Mouse (Mus musculus): ENCODE measurements at regions not wholly inside any gene's neighbourhood (a gene's known extent, or its start where the extent isn't known, plus 50 kb on each side); places are given as distances from the start of the nearest gene placed in this dataset.
A peak's percentile ranks its signal among the peaks of the same experiment; 100 is the strongest.

DNA sequence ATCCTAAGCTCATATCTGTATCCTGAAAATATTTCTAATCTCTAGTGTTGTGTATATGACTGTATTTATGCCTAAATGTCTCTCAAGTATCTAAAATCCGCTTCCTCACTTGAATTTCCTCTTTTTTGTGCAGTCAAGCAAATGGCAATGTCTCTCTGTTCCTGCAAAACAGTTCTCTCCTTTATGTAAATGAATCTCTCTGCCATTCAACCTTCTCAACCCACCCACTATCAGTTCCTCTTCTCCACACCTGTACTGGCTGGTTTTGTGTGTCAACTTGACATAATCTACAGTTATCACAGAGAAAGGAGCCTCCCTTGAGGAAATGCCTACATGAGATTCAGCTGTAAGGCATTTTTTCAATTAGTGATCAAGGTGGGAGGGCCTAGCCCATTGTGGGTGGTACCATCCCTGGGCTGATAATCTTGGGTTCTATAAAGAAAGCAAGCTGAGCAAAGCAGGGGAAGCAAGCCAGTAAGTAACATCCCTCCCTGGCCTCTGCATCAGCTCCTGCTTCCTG is 375.5 kb downstream of the Synb start:
- Histone ChIP-seq H3K79me2 (replicated peaks; ENCODE audit: control insufficient read depth, insufficient read depth, low read length) (no peaks in the 10 kb centered on the region), H3K27me3 (ENCODE audit: control insufficient read depth, insufficient read depth, low read length) (no peaks in the 10 kb centered on the region), H3K27ac (no peak overlapping the region), H3K4me1 (ENCODE audit: control insufficient read depth, insufficient read depth, low read length) (0 out of 2 replicates have a peak, but pooled peaks cover 1% of the 10 kb centered on the region), H3K4me3 (no peak overlapping the region), H3K9ac (ENCODE audit: low read depth, low read length) (no peak overlapping the region), H3K36me3 (ENCODE audit: control insufficient read depth, insufficient read depth, low read length) (no peaks in the 10 kb centered on the region)
- DNase-seq: peak in 1 of 2 experiments; percentile 7
- TF ChIP-seq CTCF (IDR thresholded peaks at IDR 0.05) (no peak), POLR2A (IDR thresholded peaks at IDR 0.05; ENCODE audit: insufficient read depth, low read depth, low read length) (no peak), EP300 (IDR thresholded peaks at IDR 0.05; ENCODE audit: insufficient read depth, low read depth, low read length) (no peak)
- intact Hi-C loops (cut with DNase I): no loop called here
- WGBS: 78% methylated on average over 1 of the region's 1 CpGs

- intact Hi-C loops (cut with DNase I): no loop called here
- no peak for DNase-seq
- WGBS: 77% methylated on average over 3 of the region's 3 CpGs
Measured at GRCm38 (mm10) chr14:68899921-68900320, 394.2 kb downstream of the Synb start.

DNA sequence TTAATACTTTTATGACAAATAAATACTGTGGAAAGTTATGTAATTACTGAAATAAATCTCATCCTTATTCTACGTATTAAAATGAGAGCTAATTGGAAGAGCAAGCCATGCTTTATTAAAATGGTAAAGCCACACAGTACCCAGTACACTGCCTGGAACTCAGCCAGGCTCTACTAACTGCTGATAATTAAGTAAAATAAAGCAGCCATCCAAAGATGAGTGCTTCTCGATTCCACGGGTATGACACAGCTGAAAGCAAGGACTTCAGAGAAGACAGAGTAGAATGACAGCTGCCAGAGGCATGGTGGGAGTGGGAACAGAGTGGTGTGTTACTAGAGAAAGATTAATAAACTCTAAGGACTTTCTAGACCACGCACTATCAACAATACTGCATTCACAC is 416.9 kb downstream of the Synb start:
- H3K36me3 ChIP-seq (ENCODE audit: control insufficient read depth, insufficient read depth, low read length): no peaks in the 10 kb centered on the region
- H3K79me2 ChIP-seq (replicated peaks; ENCODE audit: control insufficient read depth, insufficient read depth, low read length): no peaks in the 10 kb centered on the region
- 56% methylated on average over 4 of the region's 4 CpGs for WGBS
- H3K4me3 ChIP-seq: no peak overlapping the region
- H3K27me3 ChIP-seq (ENCODE audit: control insufficient read depth, insufficient read depth, low read length): no peaks in the 10 kb centered on the region
- TF ChIP-seq POLR2A (IDR thresholded peaks at IDR 0.05; ENCODE audit: insufficient read depth, low read depth, low read length) (no peak), EP300 (IDR thresholded peaks at IDR 0.05; ENCODE audit: insufficient read depth, low read depth, low read length) (no peak), CTCF (IDR thresholded peaks at IDR 0.05) (no peak)
- intact Hi-C loops (cut with DNase I): no loop called here
- DNase-seq: no peak
- H3K4me1 ChIP-seq (ENCODE audit: control insufficient read depth, insufficient read depth, low read length): no peaks in the 10 kb centered on the region
- H3K27ac ChIP-seq: no peak overlapping the region
- no peak overlapping the region for H3K9ac ChIP-seq (ENCODE audit: low read depth, low read length)

More at GRCm38 (mm10) chr14:68899921-68900320, 394.2 kb downstream of the Synb start:
- no peaks in the 10 kb centered on the region for H3K36me3 ChIP-seq (ENCODE audit: control insufficient read depth, insufficient read depth, low read length)
- no peaks in the 10 kb centered on the region for H3K27me3 ChIP-seq (ENCODE audit: control insufficient read depth, insufficient read depth, low read length)
- H3K4me1 ChIP-seq (ENCODE audit: control insufficient read depth, insufficient read depth, low read length): no peaks in the 10 kb centered on the region
- no peak overlapping the region for H3K4me3 ChIP-seq
- H3K79me2 ChIP-seq (replicated peaks; ENCODE audit: control insufficient read depth, insufficient read depth, low read length): no peaks in the 10 kb centered on the region
- no peak overlapping the region for H3K9ac ChIP-seq (ENCODE audit: low read depth, low read length)
- no peak overlapping the region for H3K27ac ChIP-seq
- no peak for TF ChIP-seq EP300 (IDR thresholded peaks at IDR 0.05; ENCODE audit: insufficient read depth, low read depth, low read length)
- TF ChIP-seq CTCF (IDR thresholded peaks at IDR 0.05): no peak
- TF ChIP-seq POLR2A (IDR thresholded peaks at IDR 0.05; ENCODE audit: insufficient read depth, low read depth, low read length): no peak

- DNase-seq: no peak
- WGBS: 87% methylated on average over 3 of the region's 3 CpGs
- Histone ChIP-seq H3K79me2 (replicated peaks; ENCODE audit: control insufficient read depth, insufficient read depth, low read length) (no peaks in the 10 kb centered on the region), H3K36me3 (ENCODE audit: control insufficient read depth, insufficient read depth, low read length) (no peaks in the 10 kb centered on the region), H3K9ac (ENCODE audit: low read depth, low read length) (no peak overlapping the region), H3K27me3 (ENCODE audit: control insufficient read depth, insufficient read depth, low read length) (no peaks in the 10 kb centered on the region), H3K4me1 (ENCODE audit: control insufficient read depth, insufficient read depth, low read length) (no peaks in the 10 kb centered on the region; the same call in 1 of the 2 replicates), H3K27ac (no peak overlapping the region), H3K4me3 (no peak overlapping the region)
- intact Hi-C loops (cut with DNase I): no loop called here
- TF ChIP-seq EP300 (IDR thresholded peaks at IDR 0.05; ENCODE audit: insufficient read depth, low read depth, low read length) (no peak), POLR2A (IDR thresholded peaks at IDR 0.05; ENCODE audit: insufficient read depth, low read depth, low read length) (no peak), CTCF (IDR thresholded peaks at IDR 0.05) (no peak)
Measured at GRCm38 (mm10) chr14:68861071-68861470, 433.0 kb downstream of the Synb start.

GRCm38 (mm10) chr14:68857948-68858347 is 436.2 kb downstream of the Synb start:
- DNase-seq: no peak
- Histone ChIP-seq H3K27me3 (ENCODE audit: control insufficient read depth, insufficient read depth, low read length) (no peaks in the 10 kb centered on the region), H3K36me3 (ENCODE audit: control insufficient read depth, insufficient read depth, low read length) (no peaks in the 10 kb centered on the region), H3K4me1 (ENCODE audit: control insufficient read depth, insufficient read depth, low read length) (no peaks in the 10 kb centered on the region; the same call in 1 of the 2 replicates), H3K79me2 (replicated peaks; ENCODE audit: control insufficient read depth, insufficient read depth, low read length) (no peaks in the 10 kb centered on the region), H3K27ac (no peak overlapping the region), H3K4me3 (no peak overlapping the region), H3K9ac (ENCODE audit: low read depth, low read length) (no peak overlapping the region)
- TF ChIP-seq POLR2A (IDR thresholded peaks at IDR 0.05; ENCODE audit: insufficient read depth, low read depth, low read length): no peak
- intact Hi-C loops (cut with DNase I): no loop called here
- WGBS: 40% methylated on average over 1 of the region's 1 CpGs

DNA sequence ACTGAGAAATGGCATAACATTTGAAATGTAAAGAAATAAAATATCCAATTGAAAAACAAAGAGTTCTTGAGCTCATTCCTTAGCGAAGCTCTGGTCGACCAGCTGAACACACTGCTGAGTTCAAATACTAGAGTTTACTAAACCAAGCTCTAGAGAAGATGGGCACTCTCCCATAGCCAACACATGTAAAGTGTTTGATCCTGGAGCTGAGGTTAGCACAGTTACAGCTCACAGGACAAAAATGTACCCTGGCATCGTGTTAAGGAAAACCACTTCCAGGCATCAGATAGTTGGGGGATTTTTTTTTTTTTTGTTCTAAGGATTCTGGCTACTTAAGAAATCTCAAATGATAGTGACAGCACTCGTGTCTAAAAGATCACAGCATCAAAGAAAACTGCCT is 445.6 kb downstream of the Synb start:
- DNase-seq: no peak
- no peak overlapping the region for H3K9ac ChIP-seq (ENCODE audit: low read depth, low read length)
- H3K27me3 ChIP-seq (ENCODE audit: control insufficient read depth, insufficient read depth, low read length): no peaks in the 10 kb centered on the region
- TF ChIP-seq CTCF (IDR thresholded peaks at IDR 0.05) (no peak), EP300 (IDR thresholded peaks at IDR 0.05; ENCODE audit: insufficient read depth, low read depth, low read length) (no peak), POLR2A (IDR thresholded peaks at IDR 0.05; ENCODE audit: insufficient read depth, low read depth, low read length) (no peak)
- intact Hi-C loops (cut with DNase I): no loop called here
- H3K36me3 ChIP-seq (ENCODE audit: control insufficient read depth, insufficient read depth, low read length): no peaks in the 10 kb centered on the region
- WGBS: 74% methylated on average over 4 of the region's 4 CpGs
- no peak overlapping the region for H3K27ac ChIP-seq
- H3K79me2 ChIP-seq (replicated peaks; ENCODE audit: control insufficient read depth, insufficient read depth, low read length): no peaks in the 10 kb centered on the region
- no peak overlapping the region for H3K4me3 ChIP-seq
- H3K4me1 ChIP-seq (ENCODE audit: control insufficient read depth, insufficient read depth, low read length): no peaks in the 10 kb centered on the region

Measured in heart, adult 2 months (tissue).